Mouse (Mus musculus) lung, postnatal 0 days (tissue): ENCODE results near the gene Lrmda.

Experiments
- CTCF ChIP-seq: IDR thresholded peaks from 2 replicates; pipeline ENCODE4 v1.5.1; 2016; ENCODE audit warnings: antibody characterized with exemption, mild to moderate bottlenecking
- EP300 ChIP-seq: IDR thresholded peaks from 2 replicates; pipeline ENCODE4 v1.6.1; 2016; ENCODE audit warnings: antibody characterized with exemption, mild to moderate bottlenecking, control low read depth

- TF ChIP-seq EP300 (no peak), CTCF (no peak)
Observed at GRCm38 (mm10) chr14:23057228-23057976, 1037.9 kb downstream of the Lrmda start.
